Mouse (Mus musculus): ENCODE measurements around the gene Gimap9.

DNA sequence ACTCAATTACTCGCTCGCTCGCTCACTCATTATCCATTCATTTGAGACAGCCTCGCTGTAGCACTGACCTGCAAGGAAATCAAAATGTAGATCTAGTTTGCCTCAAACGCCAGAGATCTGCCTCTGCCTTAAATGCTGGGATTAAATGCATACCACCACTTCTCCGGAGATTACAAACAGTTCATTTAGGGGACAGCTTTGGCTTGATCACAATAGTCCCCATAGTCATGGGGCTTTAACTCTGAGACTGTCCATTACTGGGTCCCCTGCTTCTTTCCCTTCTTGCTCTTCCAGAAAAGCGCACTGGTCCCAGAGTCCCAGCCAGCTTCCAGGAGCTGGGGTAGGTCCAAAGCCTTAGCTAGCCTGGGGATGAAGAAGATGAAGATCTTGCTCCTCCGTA lies 49.5 kb upstream of the Gimap9 start, which contains the start of gene AI854703:
- TF ChIP-seq CTCF (IDR thresholded peaks at IDR 0.05; ENCODE audit: low read depth, low read length): no peak
- TF ChIP-seq POLR2A (IDR thresholded peaks at IDR 0.05; ENCODE audit: borderline replicate concordance, low read depth, low read length): no peak
